Mouse (Mus musculus): ENCODE measurements around the gene Tbx2. TPM values are rescaled to one million over a fixed set of nuclear protein-coding genes. Genes with fewer than 3 reads are reported as not detected.

The Tbx2 gene
- polyA plus RNA-seq, 1 experiment = 1.5 TPM

- Histone ChIP-seq H3K27me3 (ENCODE audit: control insufficient read depth, insufficient read depth, insufficient read length) (peaks cover 22% of the 10 kb centered on the region), H3K36me3 (ENCODE audit: control insufficient read depth, insufficient read depth) (no peaks in the 10 kb centered on the region), H3ac (ENCODE audit: control insufficient read depth, insufficient read length, low read depth) (no peak overlapping the region), H3K79me2 (ENCODE audit: control insufficient read depth, insufficient read depth) (no peaks in the 10 kb centered on the region), H3K4me3 (ENCODE audit: insufficient read depth, poor library complexity, severe bottlenecking) (no peak overlapping the region), H3K79me3 (ENCODE audit: low read depth) (no peaks in the 10 kb centered on the region)
- TF ChIP-seq MYOD1 (IDR thresholded peaks at IDR 0.05; ENCODE audit: control insufficient read depth, insufficient read length, low read depth) (no peak), MYOG (IDR thresholded peaks at IDR 0.05; ENCODE audit: control insufficient read depth, extremely low read depth, insufficient read length) (no peak), FOSL1 (IDR thresholded peaks at IDR 0.05; ENCODE audit: insufficient read depth, low read length, poor library complexity, severe bottlenecking) (no peak), CTCF (IDR thresholded peaks at IDR 0.05; ENCODE audit: control insufficient read depth, insufficient read depth, insufficient read length) (no peak), MAX (IDR thresholded peaks at IDR 0.05) (no peak), USF1 (IDR thresholded peaks at IDR 0.05; ENCODE audit: low read depth) (no peak), CEBPB (IDR thresholded peaks at IDR 0.05; ENCODE audit: low read depth) (no peak)
These were observed 1.4 kb upstream of the Tbx2 start for GRCm38 (mm10) chr11:85830901-85831341.

DNA sequence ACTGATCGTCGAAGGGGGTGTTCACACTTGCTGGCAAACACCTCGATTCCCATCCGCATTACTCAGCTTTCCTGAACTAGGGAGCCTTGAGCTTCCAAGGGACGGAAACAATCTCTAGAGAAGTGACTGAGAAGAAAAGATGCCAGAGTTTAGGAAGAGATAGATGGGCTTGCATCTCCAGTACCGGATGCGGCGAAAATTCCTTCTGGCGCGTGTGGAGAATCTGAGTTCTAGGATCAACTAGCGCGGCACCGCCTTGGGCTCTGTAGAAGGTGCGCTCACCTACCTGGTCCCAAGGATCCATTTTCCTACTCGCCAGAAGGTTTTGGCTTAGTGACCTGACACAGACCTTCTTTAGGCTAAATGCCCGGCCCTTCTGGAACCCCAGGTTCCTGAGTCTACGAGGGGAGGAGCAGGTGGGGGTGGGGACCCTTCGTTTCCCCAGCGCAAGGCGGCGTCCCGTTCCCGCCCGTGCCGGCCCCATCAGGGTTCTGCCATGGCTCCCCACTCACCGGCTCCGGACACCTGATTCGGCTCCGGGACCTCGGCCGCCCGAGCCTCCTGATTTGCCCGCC is 608 bp upstream of the Tbx2 start:
- Histone ChIP-seq H3K27me3 (ENCODE audit: control insufficient read depth, insufficient read depth, insufficient read length) (peaks cover 22% of the 10 kb centered on the region), H3K79me3 (ENCODE audit: low read depth) (no peaks in the 10 kb centered on the region), H3K79me2 (ENCODE audit: control insufficient read depth, insufficient read depth) (no peaks in the 10 kb centered on the region), H3K36me3 (ENCODE audit: control insufficient read depth, insufficient read depth) (no peaks in the 10 kb centered on the region), H3ac (ENCODE audit: control insufficient read depth, insufficient read length, low read depth) (no peak overlapping the region), H3K4me3 (ENCODE audit: insufficient read depth, poor library complexity, severe bottlenecking) (no peak overlapping the region)
- TF ChIP-seq MYOD1 (IDR thresholded peaks at IDR 0.05; ENCODE audit: control insufficient read depth, insufficient read length, low read depth) = no peak
- no peak for TF ChIP-seq MAX (IDR thresholded peaks at IDR 0.05)
- TF ChIP-seq FOSL1 (IDR thresholded peaks at IDR 0.05; ENCODE audit: insufficient read depth, low read length, poor library complexity, severe bottlenecking) = no peak
- TF ChIP-seq CEBPB (IDR thresholded peaks at IDR 0.05; ENCODE audit: low read depth) = no peak
- no peak for TF ChIP-seq USF1 (IDR thresholded peaks at IDR 0.05; ENCODE audit: low read depth)
- no peak for TF ChIP-seq MYOG (IDR thresholded peaks at IDR 0.05; ENCODE audit: control insufficient read depth, extremely low read depth, insufficient read length)
- no peak for TF ChIP-seq CTCF (IDR thresholded peaks at IDR 0.05; ENCODE audit: control insufficient read depth, insufficient read depth, insufficient read length)

- peaks cover 22% of the 10 kb centered on the region for H3K27me3 ChIP-seq (ENCODE audit: control insufficient read depth, insufficient read depth, insufficient read length)
These were observed 750 bp downstream of the Tbx2 start for GRCm38 (mm10) chr11:85833081-85833521.

DNA sequence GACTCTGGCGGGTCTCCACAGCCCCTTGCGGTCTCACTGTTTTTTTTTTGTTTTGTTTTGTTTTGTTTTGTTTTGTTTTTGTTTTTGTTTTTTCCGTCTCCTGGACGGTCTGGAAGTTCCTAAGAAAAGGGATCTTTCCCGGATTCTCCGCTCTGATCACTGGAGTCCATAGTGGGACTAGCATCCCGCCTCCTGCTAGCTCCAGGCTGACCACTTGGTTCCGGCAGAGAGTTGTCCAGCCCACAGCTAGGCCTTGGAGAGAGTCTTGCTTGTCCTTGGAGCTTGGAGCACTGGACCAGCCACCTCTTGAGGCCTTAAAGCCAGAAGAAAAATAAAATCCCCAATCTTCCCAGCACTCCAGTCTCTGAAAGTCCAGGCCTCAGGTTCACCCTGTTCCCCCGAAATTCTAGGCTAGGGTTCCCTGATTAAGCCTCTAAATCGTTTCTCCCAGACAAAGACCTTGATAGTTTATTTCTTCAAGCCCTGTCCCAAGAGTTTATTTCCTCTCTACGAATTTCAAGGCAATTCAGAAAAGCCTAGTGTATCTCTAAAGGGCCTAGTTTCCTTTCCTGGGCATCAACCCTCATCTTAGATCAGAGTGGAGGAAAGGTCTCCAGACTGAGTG is 1.5 kb downstream of the Tbx2 start:
- Histone ChIP-seq H3ac (ENCODE audit: control insufficient read depth, insufficient read length, low read depth) (no peak overlapping the region), H3K79me2 (ENCODE audit: control insufficient read depth, insufficient read depth) (no peaks in the 10 kb centered on the region), H3K4me3 (ENCODE audit: insufficient read depth, poor library complexity, severe bottlenecking) (no peak overlapping the region), H3K79me3 (ENCODE audit: low read depth) (no peaks in the 10 kb centered on the region), H3K27me3 (ENCODE audit: control insufficient read depth, insufficient read depth, insufficient read length) (peaks cover 22% of the 10 kb centered on the region), H3K36me3 (ENCODE audit: control insufficient read depth, insufficient read depth) (no peaks in the 10 kb centered on the region)
- TF ChIP-seq USF1 (IDR thresholded peaks at IDR 0.05; ENCODE audit: low read depth) (no peak), MYOG (IDR thresholded peaks at IDR 0.05; ENCODE audit: control insufficient read depth, extremely low read depth, insufficient read length) (no peak), MYOD1 (IDR thresholded peaks at IDR 0.05; ENCODE audit: control insufficient read depth, insufficient read length, low read depth) (no peak), FOSL1 (IDR thresholded peaks at IDR 0.05; ENCODE audit: insufficient read depth, low read length, poor library complexity, severe bottlenecking) (no peak)

More at GRCm38 (mm10) chr11:85833081-85833521, 750 bp downstream of the Tbx2 start:
- TF ChIP-seq FOSL1 (IDR thresholded peaks at IDR 0.05; ENCODE audit: insufficient read depth, low read length, poor library complexity, severe bottlenecking) (no peak), MYOD1 (IDR thresholded peaks at IDR 0.05; ENCODE audit: control insufficient read depth, insufficient read length, low read depth) (no peak), CTCF (IDR thresholded peaks at IDR 0.05; ENCODE audit: control insufficient read depth, insufficient read depth, insufficient read length) (no peak), MAX (IDR thresholded peaks at IDR 0.05) (no peak), CEBPB (IDR thresholded peaks at IDR 0.05; ENCODE audit: low read depth) (no peak), USF1 (IDR thresholded peaks at IDR 0.05; ENCODE audit: low read depth) (no peak), MYOG (IDR thresholded peaks at IDR 0.05; ENCODE audit: control insufficient read depth, extremely low read depth, insufficient read length) (no peak)
- no peaks in the 10 kb centered on the region for H3K79me3 ChIP-seq (ENCODE audit: low read depth)
- H3K4me3 ChIP-seq (ENCODE audit: insufficient read depth, poor library complexity, severe bottlenecking) = peak overlapping the region; percentile 14
- H3K79me2 ChIP-seq (ENCODE audit: control insufficient read depth, insufficient read depth) = no peaks in the 10 kb centered on the region
- peak overlapping the region; percentile 31 for H3ac ChIP-seq (ENCODE audit: control insufficient read depth, insufficient read length, low read depth)
- no peaks in the 10 kb centered on the region for H3K36me3 ChIP-seq (ENCODE audit: control insufficient read depth, insufficient read depth)

DNA sequence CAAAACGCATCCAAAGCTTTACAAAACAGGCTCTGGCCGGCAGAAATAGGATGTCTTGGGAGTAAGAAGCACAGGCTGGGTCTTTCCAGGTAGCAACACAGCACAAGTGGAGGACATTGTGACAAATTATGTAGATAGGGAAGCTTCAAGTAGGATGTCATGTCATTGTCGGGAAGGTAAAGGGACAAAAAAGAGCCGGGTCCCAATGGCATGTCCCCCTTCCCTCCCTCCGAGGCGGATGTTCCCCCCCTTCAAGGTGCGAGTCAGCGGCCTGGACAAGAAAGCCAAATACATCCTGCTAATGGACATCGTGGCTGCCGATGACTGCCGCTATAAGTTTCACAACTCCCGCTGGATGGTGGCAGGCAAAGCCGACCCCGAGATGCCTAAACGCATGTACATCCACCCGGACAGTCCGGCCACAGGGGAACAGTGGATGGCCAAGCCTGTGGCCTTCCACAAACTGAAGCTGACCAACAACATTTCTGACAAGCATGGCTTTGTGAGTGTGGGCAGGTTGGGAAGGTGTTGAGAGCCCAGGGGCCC is 2.1 kb downstream of the Tbx2 start:
- H3ac ChIP-seq (ENCODE audit: control insufficient read depth, insufficient read length, low read depth) = no peak overlapping the region
- peaks cover 16% of the 10 kb centered on the region for H3K27me3 ChIP-seq (ENCODE audit: control insufficient read depth, insufficient read depth, insufficient read length)
- H3K4me3 ChIP-seq (ENCODE audit: insufficient read depth, poor library complexity, severe bottlenecking) = no peak overlapping the region
- no peak for TF ChIP-seq MYOD1 (IDR thresholded peaks at IDR 0.05; ENCODE audit: control insufficient read depth, insufficient read length, low read depth)
- no peak for TF ChIP-seq MAX (IDR thresholded peaks at IDR 0.05)
- TF ChIP-seq MYOG (IDR thresholded peaks at IDR 0.05; ENCODE audit: control insufficient read depth, extremely low read depth, insufficient read length) = no peak
- no peak for TF ChIP-seq USF1 (IDR thresholded peaks at IDR 0.05; ENCODE audit: low read depth)
- TF ChIP-seq FOSL1 (IDR thresholded peaks at IDR 0.05; ENCODE audit: insufficient read depth, low read length, poor library complexity, severe bottlenecking) = no peak
- no peak for TF ChIP-seq CTCF (IDR thresholded peaks at IDR 0.05; ENCODE audit: control insufficient read depth, insufficient read depth, insufficient read length)
- TF ChIP-seq CEBPB (IDR thresholded peaks at IDR 0.05; ENCODE audit: low read depth) = no peak
- no peaks in the 10 kb centered on the region for H3K79me2 ChIP-seq (ENCODE audit: control insufficient read depth, insufficient read depth)
- no peaks in the 10 kb centered on the region for H3K36me3 ChIP-seq (ENCODE audit: control insufficient read depth, insufficient read depth)
- H3K79me3 ChIP-seq (ENCODE audit: low read depth) = no peaks in the 10 kb centered on the region
